Mouse (Mus musculus) c-Kit-negative CD71-positive TER-119-positive erythroid progenitor cells, embryonic 14.5 days (primary cell): ENCODE measurements around the gene Atp5b.
A peak's percentile ranks its signal among the peaks of the same experiment; 100 is the strongest.
"Not testable (repeated sequence)": the region's sequence is repeated elsewhere in the genome, so short reads cannot be mapped to it uniquely, and the experiment has no call there.

Experiments
- DNase-seq: peaks from one replicate; pipeline ENCODE4 v3.0.0-alpha.2; 2013; ENCODE audit warnings: low read depth, low spot score

Atp5b gene

GRCm38 (mm10) chr10:128069201-128069600 is 13.9 kb upstream of the Atp5b start:
- no peak for DNase-seq

GRCm38 (mm10) chr10:128070432-128070831 is 12.6 kb upstream of the Atp5b start:
- DNase-seq = not testable (repeated sequence)

- DNase-seq = not testable (repeated sequence)
These were observed 4.8 kb upstream of the Atp5b start for GRCm38 (mm10) chr10:128078269-128078668.

- no peak for DNase-seq
These were observed 2.6 kb upstream of the Atp5b start for GRCm38 (mm10) chr10:128080496-128080895.

GRCm38 (mm10) chr10:128081807-128082476 is 1.1 kb upstream of the Atp5b start:
- DNase-seq = no peak

GRCm38 (mm10) chr10:128082477-128082808 is 630 bp upstream of the Atp5b start:
- no peak for DNase-seq

GRCm38 (mm10) chr10:128083688-128084087 is 615 bp downstream of the Atp5b start:
- no peak for DNase-seq

- no peak for DNase-seq
These were observed 1.1 kb downstream of the Atp5b start for GRCm38 (mm10) chr10:128084160-128084559.

- peak; percentile 55 for DNase-seq
These were observed 3.3 kb downstream of the Atp5b start for GRCm38 (mm10) chr10:128086391-128086790.

- DNase-seq = not testable (repeated sequence)
These were observed 4.1 kb downstream of the Atp5b start for GRCm38 (mm10) chr10:128087216-128087615.

- no peak for DNase-seq
These were observed 5.1 kb downstream of the Atp5b start for GRCm38 (mm10) chr10:128088181-128088580.

- DNase-seq = no peak
These were observed 6.8 kb downstream of the Atp5b start for GRCm38 (mm10) chr10:128089842-128090241.

GRCm38 (mm10) chr10:128090651-128091563 is 7.8 kb downstream of the Atp5b start:
- DNase-seq = peak; percentile 96

- peak; percentile 87 for DNase-seq
These were observed 8.8 kb downstream of the Atp5b start, which contains the start of gene Baz2a for GRCm38 (mm10) chr10:128091564-128092505. Gene Baz2a (plus strand): TSS chr10:128091577.

- DNase-seq = peak; percentile 56
These were observed 9.7 kb downstream of the Atp5b start for GRCm38 (mm10) chr10:128092506-128093495.

GRCm38 (mm10) chr10:128093496-128094294 is 10.6 kb downstream of the Atp5b start:
- peak; percentile 63 for DNase-seq

GRCm38 (mm10) chr10:128094340-128094968 is 11.4 kb downstream of the Atp5b start:
- DNase-seq = peak; percentile 87

- DNase-seq = no peak
These were observed 12.0 kb downstream of the Atp5b start for GRCm38 (mm10) chr10:128095003-128095636.

GRCm38 (mm10) chr10:128096313-128096692 is 13.2 kb downstream of the Atp5b start:
- no peak for DNase-seq
